Mouse (Mus musculus) heart, postnatal 14 days (tissue): Measurements from ENCODE around the gene Bhmt2. TPM values are rescaled to one million over a fixed set of nuclear protein-coding genes. Genes with fewer than 3 reads are reported as not detected.

Source experiments
- total RNA-seq, 2 experiments: library from RNA; stranded (reverse); gene quantifications; 2 replicates each; pipeline ENCODE4 v1.2.3; 2021

Gene Bhmt2
- total RNA-seq, 2 experiments from 2014 or later, result not detected

Other genes starting within 250 kb of the Bhmt2 start
- gene Jmy, start 174.5 kb downstream of the Bhmt2 start, total RNA-seq, result 10 to 100 TPM; 43.2 to 48.0 TPM
- not detected for gene Bhmt, start 36.3 kb downstream of the Bhmt2 start, total RNA-seq
- gene Dmgdh, start 131 bp upstream of the Bhmt2 start, total RNA-seq, result not detected
- gene Arsb, start 97.3 kb upstream of the Bhmt2 start, total RNA-seq, result 1 to 10 TPM; 7.6 to 7.8 TPM